Mouse (Mus musculus) myocyte (in vitro differentiated cells): ENCODE measurements around the gene Cyp11a1.

Experiments used
- E2F4 ChIP-seq: IDR thresholded peaks from one replicate; pipeline ENCODE4 v1.6.1; 2011; ENCODE audit warnings: mild to moderate bottlenecking, control low read depth, moderate library complexity; ENCODE audit not compliant: insufficient read depth
- USF1 ChIP-seq: IDR thresholded peaks from one replicate; pipeline ENCODE4 v1.6.1; 2011; ENCODE audit warnings: low read depth, mild to moderate bottlenecking, control low read depth, moderate library complexity

GRCm38 (mm10) chr9:57973440-57974066, 32.7 kb upstream of the Cyp11a1 start:
- TF ChIP-seq USF1 (no peak), E2F4 (no peak)
